Mouse (Mus musculus): ENCODE results near the gene Rasgef1b.

Gene Rasgef1b

DNA sequence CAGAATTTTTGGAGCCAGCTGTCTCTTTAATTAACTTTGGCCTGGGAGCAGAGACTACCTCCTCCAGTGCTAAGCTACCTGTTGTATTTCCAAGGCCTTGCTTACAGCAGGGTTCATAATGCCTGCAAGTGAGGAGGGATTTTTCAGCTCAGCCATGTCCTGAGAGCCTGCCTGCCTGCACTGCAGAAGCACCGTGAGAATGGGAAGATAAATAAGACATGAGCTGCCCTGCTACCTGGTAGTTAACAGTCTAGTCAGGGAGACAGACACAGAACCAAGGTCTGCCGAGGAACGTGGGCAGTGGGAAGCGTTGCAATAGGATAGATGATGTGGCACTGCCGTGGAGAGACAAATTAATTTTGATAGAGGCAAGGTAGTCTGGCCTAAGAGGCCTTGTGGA lies 277.4 kb downstream of the Rasgef1b start:
- DNase-seq (ENCODE audit: low read depth, low spot score): no peak

- DNase-seq (ENCODE audit: low read depth, low spot score): no peak
These were observed 277.9 kb downstream of the Rasgef1b start for GRCm38 (mm10) chr5:99450994-99451393.

GRCm38 (mm10) chr5:99450463-99450862 lies 278.4 kb downstream of the Rasgef1b start:
- DNase-seq (ENCODE audit: low read depth, low spot score): no peak

DNA sequence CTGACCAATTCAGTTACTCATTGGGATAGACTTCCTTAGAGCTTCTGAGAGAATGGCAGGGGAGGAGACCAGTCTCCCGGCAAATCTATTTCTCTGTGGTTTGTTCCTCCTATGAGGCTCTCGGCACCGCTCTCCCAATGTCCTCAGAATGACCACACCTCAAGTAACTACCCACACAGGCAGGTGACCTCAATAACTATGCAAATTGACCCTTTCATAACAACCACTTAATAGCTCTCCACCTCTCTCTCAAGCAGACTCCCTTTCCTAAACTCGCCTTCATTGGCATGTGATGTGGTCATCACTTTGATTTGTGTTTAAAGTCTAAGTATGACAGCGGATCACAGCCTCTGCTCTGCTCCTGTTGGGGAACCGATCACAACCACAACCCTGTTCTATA lies 281.4 kb downstream of the Rasgef1b start:
- DNase-seq (ENCODE audit: low read depth, low spot score): no peak

DNA sequence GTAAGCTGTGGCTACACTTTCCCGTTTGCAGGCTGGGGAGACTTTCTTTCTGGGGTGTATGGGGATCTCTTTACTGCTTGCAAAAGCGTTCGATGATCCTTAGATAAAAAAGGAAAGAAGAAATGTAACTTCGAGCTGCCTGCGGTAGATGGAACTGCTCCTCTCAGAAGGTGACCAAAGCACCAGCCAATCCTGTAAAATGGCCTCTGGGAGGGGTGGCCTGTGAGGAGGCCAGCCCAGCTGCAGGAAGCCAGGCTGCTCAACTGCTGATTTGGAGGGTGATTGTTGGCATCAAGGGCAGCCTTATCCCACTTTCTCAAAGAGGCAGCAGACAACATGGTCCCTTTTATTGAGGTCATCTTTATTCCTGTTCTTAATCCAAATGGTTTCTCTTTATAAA lies 283.6 kb downstream of the Rasgef1b start:
- no peak for DNase-seq (ENCODE audit: low read depth, low spot score)

GRCm38 (mm10) chr5:99444777-99445176 lies 284.1 kb downstream of the Rasgef1b start:
- DNase-seq (ENCODE audit: low read depth, low spot score): no peak

GRCm38 (mm10) chr5:99440109-99440508 lies 288.8 kb downstream of the Rasgef1b start:
- DNase-seq (ENCODE audit: low read depth, low spot score): no peak

- DNase-seq (ENCODE audit: low read depth, low spot score): no peak
These were observed 290.3 kb downstream of the Rasgef1b start for GRCm38 (mm10) chr5:99438526-99438925.

DNA sequence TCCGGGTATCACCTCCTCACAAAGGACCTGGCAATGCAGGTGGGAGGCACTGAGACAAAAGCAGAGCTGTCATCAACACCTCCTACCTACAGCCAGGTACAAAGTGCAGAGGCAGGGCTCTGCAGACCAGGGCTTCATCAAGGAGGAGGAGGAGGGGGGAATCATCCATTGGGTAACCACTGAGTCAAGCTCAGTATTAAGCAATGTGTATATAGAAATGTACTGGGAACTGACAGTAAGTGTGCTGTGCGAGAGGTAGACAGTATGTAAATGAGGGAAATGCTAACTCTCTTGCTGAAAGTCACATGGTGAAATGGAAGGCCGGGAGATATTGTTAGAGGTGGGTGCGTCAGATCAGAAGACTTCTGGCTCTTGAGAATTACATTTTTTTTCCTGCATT lies 294.6 kb downstream of the Rasgef1b start:
- DNase-seq (ENCODE audit: low read depth, low spot score): no peak

DNA sequence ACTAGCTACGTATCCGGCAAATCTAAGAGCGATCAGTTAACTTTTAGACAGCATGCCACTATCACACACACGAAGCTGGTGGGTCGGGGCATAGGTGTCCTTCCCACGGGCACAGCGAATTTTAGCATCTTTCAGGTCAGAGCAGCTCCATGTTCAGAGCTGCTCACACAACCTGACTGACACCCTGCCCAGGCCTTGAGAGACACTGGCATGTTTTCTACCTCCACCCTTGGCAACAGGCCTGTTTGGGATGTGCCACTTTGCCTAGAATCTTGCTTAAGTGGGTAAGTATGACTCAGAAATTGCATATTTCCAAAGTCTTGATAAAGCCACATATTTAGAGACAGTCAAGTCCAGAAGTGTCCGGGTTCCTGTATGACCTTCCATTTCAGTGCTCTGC lies 296.4 kb downstream of the Rasgef1b start:
- no peak for DNase-seq (ENCODE audit: low read depth, low spot score)

DNA sequence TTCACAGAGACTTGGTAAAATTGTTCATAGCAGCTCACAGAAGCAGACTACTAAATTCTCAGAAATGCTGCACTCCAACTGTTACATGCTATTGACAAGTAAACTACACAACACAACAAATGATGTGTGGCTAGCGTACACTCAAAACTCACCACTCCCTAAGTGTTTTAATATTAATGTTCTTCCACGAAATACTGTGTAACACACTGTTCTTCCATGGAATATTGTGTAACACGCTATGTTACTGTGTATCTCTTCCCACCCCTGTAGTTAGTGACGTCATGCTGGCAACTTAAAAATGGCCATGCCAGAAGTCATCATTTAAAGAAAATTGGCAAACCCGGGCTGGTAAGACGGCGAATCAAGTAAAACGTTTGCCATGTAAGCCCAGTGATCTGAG lies 299.6 kb downstream of the Rasgef1b start:
- no peak for DNase-seq (ENCODE audit: low read depth, low spot score)

DNA sequence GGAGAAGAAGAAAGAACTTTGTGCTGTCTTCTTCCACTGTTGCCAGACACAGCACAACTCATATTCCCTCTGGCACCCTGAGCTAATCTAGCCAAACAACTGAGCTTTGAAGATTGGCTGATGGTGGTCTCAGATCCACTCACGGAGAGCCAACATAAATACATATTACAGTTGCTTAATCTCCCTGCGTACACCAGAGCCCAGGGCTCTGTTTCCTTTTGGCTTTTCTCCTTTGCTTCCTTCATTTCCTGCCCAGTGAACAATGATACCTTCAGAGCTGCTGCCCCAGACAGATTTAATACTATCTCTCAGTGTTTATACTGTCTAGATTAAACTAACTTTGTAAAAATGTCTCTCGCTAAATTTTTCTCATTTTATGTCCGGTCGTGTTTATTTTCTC lies 300.2 kb downstream of the Rasgef1b start:
- DNase-seq (ENCODE audit: low read depth, low spot score): no peak

DNA sequence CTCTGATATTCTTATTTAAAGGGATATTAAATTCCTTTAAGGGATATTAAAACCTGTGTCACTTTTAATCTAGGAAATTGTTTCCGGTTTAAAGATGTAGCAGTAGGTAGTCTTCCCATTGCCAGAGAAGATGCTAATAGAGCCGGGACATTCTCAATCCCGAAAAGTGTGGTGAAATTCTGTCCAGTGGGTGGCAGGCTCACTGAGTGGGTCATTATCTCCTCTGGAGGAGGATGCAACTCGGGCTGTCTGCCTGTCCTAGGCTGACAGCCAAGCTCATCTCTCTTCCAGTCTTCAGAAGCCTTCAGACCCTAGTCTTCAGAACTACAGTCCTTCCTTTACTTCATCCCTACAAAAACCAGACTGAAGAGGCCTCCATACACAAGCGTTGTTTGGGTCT lies 305.6 kb downstream of the Rasgef1b start:
- no peak for DNase-seq (ENCODE audit: low read depth, low spot score)

GRCm38 (mm10) chr5:99422856-99423255 lies 306.0 kb downstream of the Rasgef1b start:
- DNase-seq (ENCODE audit: low read depth, low spot score): no peak

GRCm38 (mm10) chr5:99422092-99422491 lies 306.8 kb downstream of the Rasgef1b start:
- DNase-seq (ENCODE audit: low read depth, low spot score): no peak

GRCm38 (mm10) chr5:99419872-99420271 lies 309.0 kb downstream of the Rasgef1b start:
- DNase-seq (ENCODE audit: low read depth, low spot score): no peak

- DNase-seq (ENCODE audit: low read depth, low spot score): no peak
These were observed 312.0 kb downstream of the Rasgef1b start for GRCm38 (mm10) chr5:99416902-99417301.

- no peak for DNase-seq (ENCODE audit: low read depth, low spot score)
These were observed 313.2 kb downstream of the Rasgef1b start for GRCm38 (mm10) chr5:99415676-99416075.

GRCm38 (mm10) chr5:99415049-99415448 lies 313.8 kb downstream of the Rasgef1b start:
- DNase-seq (ENCODE audit: low read depth, low spot score): no peak

GRCm38 (mm10) chr5:99414293-99414692 lies 314.6 kb downstream of the Rasgef1b start:
- DNase-seq (ENCODE audit: low read depth, low spot score): no peak

- DNase-seq (ENCODE audit: low read depth, low spot score): no peak
These were observed 315.0 kb downstream of the Rasgef1b start for GRCm38 (mm10) chr5:99413851-99414250.

- no peak for DNase-seq (ENCODE audit: low read depth, low spot score)
These were observed 315.5 kb downstream of the Rasgef1b start for GRCm38 (mm10) chr5:99413391-99413790.

DNA sequence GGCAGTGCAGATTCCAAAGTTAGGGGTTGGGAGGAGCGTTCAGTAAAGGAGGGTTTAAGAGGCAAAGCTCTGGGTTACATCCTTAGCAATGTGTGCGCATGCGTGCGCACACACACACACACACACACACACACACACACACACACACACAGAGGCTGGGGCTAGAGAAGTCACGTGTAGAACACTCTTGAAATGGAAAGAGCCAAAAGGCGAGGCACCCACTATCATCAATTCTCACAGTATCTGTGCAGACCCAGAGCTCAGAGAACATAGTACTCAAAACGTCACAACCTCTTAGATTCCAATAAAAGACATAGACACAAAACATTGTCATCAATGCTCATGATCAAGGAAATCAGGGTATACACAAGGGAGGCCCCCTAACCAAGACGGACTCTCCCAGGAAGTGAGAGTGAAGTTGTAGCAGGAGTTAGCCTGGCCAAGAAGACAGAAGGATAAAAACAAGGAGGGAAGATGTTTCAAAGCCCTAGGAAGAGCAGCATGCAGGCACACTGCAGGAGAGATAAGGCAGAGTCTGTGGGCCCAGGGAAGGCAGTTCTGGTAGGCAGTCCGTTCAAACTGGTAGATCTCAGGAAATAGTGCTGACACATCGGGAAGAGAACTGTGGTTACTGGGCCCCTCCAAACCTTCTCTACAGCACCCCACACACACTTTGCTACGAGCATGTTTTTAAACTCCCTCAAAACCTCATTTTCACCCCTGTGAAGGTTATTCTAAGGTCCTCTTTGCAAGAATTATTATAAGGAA lies 324.3 kb downstream of the Rasgef1b start:
- no peak for DNase-seq (ENCODE audit: low read depth, low spot score)

DNA sequence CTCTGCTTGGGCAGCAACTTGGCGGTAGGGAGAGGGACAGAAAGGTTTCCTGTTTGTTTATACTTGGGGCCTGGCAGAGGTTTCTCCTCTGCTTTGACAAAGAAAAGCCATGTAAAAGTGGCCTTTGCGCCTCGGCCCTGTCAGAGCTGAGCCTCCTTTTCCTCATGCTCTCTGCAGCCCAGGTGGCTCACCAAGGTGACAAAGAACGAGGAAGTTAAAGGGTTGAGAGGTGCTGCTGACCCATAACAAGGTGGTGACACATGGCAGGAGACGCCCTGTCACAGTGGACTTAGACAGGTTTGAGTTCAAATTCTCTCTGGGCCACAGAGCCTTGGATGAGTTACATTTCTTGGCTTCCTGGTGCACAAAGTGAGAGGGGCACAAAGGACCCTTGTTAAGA lies 325.5 kb downstream of the Rasgef1b start:
- no peak for DNase-seq (ENCODE audit: low read depth, low spot score)

Measured in R1 (cell line).